Mouse (Mus musculus) heart, embryonic 15.5 days (tissue): ENCODE data around the gene Brsk2. TPM values are rescaled to one million over a fixed set of nuclear protein-coding genes. Genes with fewer than 3 reads are reported as not detected.
"Not testable (repeated sequence)": the region's sequence is repeated elsewhere in the genome, so short reads cannot be mapped to it uniquely, and the experiment has no call there.

Experiments
- ATAC-seq: fragments of 200-750 bp; cut with Nextera tagmentation; replicated peaks from 2 replicates; pipeline ENCODE4 v1.8.0; 2017; ENCODE audit warnings: low read depth, moderate TSS enrichment; ENCODE audit not compliant: insufficient number of reproducible peaks, insufficient read depth, low FRiP score
- H3K27ac ChIP-seq: fragments of 300-500 bp; sonication (generic); 2 replicates; pipeline ENCODE4 v1.5.1; 2015; ENCODE audit warnings: mild to moderate bottlenecking, inconsistent platforms
- H3K27me3 ChIP-seq: fragments of 300-500 bp; sonication (generic); 2 replicates; pipeline ENCODE4 v1.6.1; 2015; ENCODE audit warnings: inconsistent platforms
- H3K36me3 ChIP-seq: fragments of 300-500 bp; sonication (generic); 2 replicates; pipeline ENCODE4 v1.6.1; 2015; ENCODE audit warnings: mild to moderate bottlenecking, inconsistent platforms
- H3K4me1 ChIP-seq: fragments of 300-500 bp; sonication (generic); replicated peaks from 2 replicates; pipeline ENCODE4 v1.6.1; 2015; ENCODE audit warnings: inconsistent platforms
- H3K4me2 ChIP-seq: fragments of 300-500 bp; sonication (generic); 2 replicates; pipeline ENCODE4 v1.6.1; 2015; ENCODE audit warnings: inconsistent platforms, mild to moderate bottlenecking, moderate library complexity
- H3K4me3 ChIP-seq: fragments of 300-500 bp; sonication (generic); 2 replicates; pipeline ENCODE4 v1.5.1; 2015; ENCODE audit warnings: mild to moderate bottlenecking, inconsistent platforms
- H3K9ac ChIP-seq: fragments of 300-500 bp; sonication (generic); 2 replicates; pipeline ENCODE4 v1.6.1; 2015; ENCODE audit warnings: mild to moderate bottlenecking, inconsistent platforms
- H3K9me3 ChIP-seq: fragments of 300-500 bp; sonication (generic); replicated peaks from 2 replicates; pipeline ENCODE4 v1.6.1; 2016; ENCODE audit warnings: inconsistent platforms
- WGBS: fragments of 180-500 bp; shearing (Covaris S2); methylation state at CpG from one replicate; pipeline ENCODE4 v1.1.7; 2015; ENCODE audit warnings: mixed read lengths; 5-methylcytosine and 5-hydroxymethylcytosine counted together
- polyA plus RNA-seq: library from polyadenylated mRNA; unstranded; fragments of >200 nt; fragmentation: Nextera tagmentation; extraction: Ambion mirVana; gene quantifications from 2 replicates; pipeline ENCODE4 v1.2.1, GENCODE M21; 2015

The Brsk2 gene
- 0.43 and 0.56 TPM in 2 replicates for polyA plus RNA-seq

GRCm38 (mm10) chr7:141948906-141949798, at the start of gene Brsk2:
TSS of gene Brsk2 (plus strand) at chr7:141949751.
- peak; percentile 90 for ATAC-seq
- Histone ChIP-seq H3K9me3 (0 out of 2 replicates have a peak, but pooled peaks cover 3% of the 10 kb centered on the region), H3K4me2 (peak within 1 kb of the TSS; percentile 94), H3K27ac (no peak within 1 kb of the TSS), H3K4me3 (peak within 1 kb of the TSS; percentile 51), H3K27me3 (peaks cover 94% of the 10 kb centered on the region), H3K9ac (peak within 1 kb of the TSS; percentile 41), H3K36me3 (no peaks in the 10 kb centered on the region), H3K4me1 (peaks cover 14% of the 10 kb centered on the region)
- WGBS = 2% methylated on average over 55 of the region's 55 CpGs

- under 1% methylated on average over 16 of the region's 16 CpGs for WGBS
- H3K27me3 ChIP-seq = peaks cover 9% of the 10 kb centered on the region; the same call in 1 of the 2 replicates
- H3K4me1 ChIP-seq = peaks cover 31% of the 10 kb centered on the region
- H3K27ac ChIP-seq = peak overlapping the region; percentile 64
- peak; percentile 41 for ATAC-seq
- peak overlapping the region; percentile 80 for H3K4me2 ChIP-seq
- peak overlapping the region; percentile 65 for H3K4me3 ChIP-seq
- no peaks in the 10 kb centered on the region for H3K36me3 ChIP-seq
- H3K9me3 ChIP-seq = no peaks in the 10 kb centered on the region
- H3K9ac ChIP-seq = peak overlapping the region; percentile 81
Observed at GRCm38 (mm10) chr7:141901825-141902224, 47.7 kb upstream of the Brsk2 start.

GRCm38 (mm10) chr7:141902269-141902729, 47.3 kb upstream of the Brsk2 start:
- H3K4me2 ChIP-seq = peak overlapping the region; percentile 80
- H3K27me3 ChIP-seq = peaks cover 9% of the 10 kb centered on the region; the same call in 1 of the 2 replicates
- peak overlapping the region; percentile 81 for H3K9ac ChIP-seq
- ATAC-seq = peak; percentile 99
- H3K9me3 ChIP-seq = no peaks in the 10 kb centered on the region
- WGBS = under 1% methylated on average over 44 of the region's 44 CpGs
- H3K4me1 ChIP-seq = peaks cover 26% of the 10 kb centered on the region
- H3K27ac ChIP-seq = peak overlapping the region; percentile 64
- peak overlapping the region; percentile 65 for H3K4me3 ChIP-seq
- H3K36me3 ChIP-seq = no peaks in the 10 kb centered on the region

- H3K36me3 ChIP-seq = no peaks in the 10 kb centered on the region
- WGBS = 69% methylated on average over 4 of the region's 4 CpGs
- no peak for ATAC-seq
- H3K9me3 ChIP-seq = no peaks in the 10 kb centered on the region
- H3K4me1 ChIP-seq = peaks cover 25% of the 10 kb centered on the region
- H3K9ac ChIP-seq = peak overlapping the region; percentile 35; the same call in 1 of the 2 replicates
- H3K4me3 ChIP-seq = peak overlapping the region; percentile 65
- peaks cover 11% of the 10 kb centered on the region for H3K27me3 ChIP-seq
- H3K4me2 ChIP-seq = peak overlapping the region; percentile 80
- no peak overlapping the region for H3K27ac ChIP-seq
Observed at GRCm38 (mm10) chr7:141902791-141903190, 46.8 kb upstream of the Brsk2 start.

GRCm38 (mm10) chr7:141908591-141908990, 41.0 kb upstream of the Brsk2 start:
- Histone ChIP-seq H3K4me3 (no peak overlapping the region), H3K4me1 (no peaks in the 10 kb centered on the region), H3K27ac (no peak overlapping the region), H3K9ac (no peak overlapping the region), H3K4me2 (no peak overlapping the region), H3K27me3 (peaks cover 51% of the 10 kb centered on the region), H3K9me3 (no peaks in the 10 kb centered on the region), H3K36me3 (no peaks in the 10 kb centered on the region)
- 65% methylated on average over 6 of the region's 6 CpGs for WGBS
- ATAC-seq = no peak

- Histone ChIP-seq H3K27me3 (peaks cover 47% of the 10 kb centered on the region), H3K36me3 (no peaks in the 10 kb centered on the region), H3K9ac (no peak overlapping the region), H3K9me3 (no peaks in the 10 kb centered on the region), H3K4me2 (no peak overlapping the region), H3K4me1 (no peaks in the 10 kb centered on the region), H3K4me3 (no peak overlapping the region), H3K27ac (no peak overlapping the region)
- no peak for ATAC-seq
- WGBS = 59% methylated on average over 3 of the region's 3 CpGs
Observed at GRCm38 (mm10) chr7:141911305-141911704, 38.2 kb upstream of the Brsk2 start.

- H3K4me1 ChIP-seq = no peaks in the 10 kb centered on the region
- H3K4me3 ChIP-seq = no peak within 1 kb of the TSS
- no peak for ATAC-seq
- H3K4me2 ChIP-seq = no peak within 1 kb of the TSS
- no peak within 1 kb of the TSS for H3K9ac ChIP-seq
- WGBS = 94% methylated on average over 2 of the region's 2 CpGs
- H3K9me3 ChIP-seq = no peaks in the 10 kb centered on the region
- no peak within 1 kb of the TSS for H3K27ac ChIP-seq
- H3K36me3 ChIP-seq = no peaks in the 10 kb centered on the region
- peaks cover 7% of the 10 kb centered on the region for H3K27me3 ChIP-seq
Observed at GRCm38 (mm10) chr7:141918407-141918806, 31.1 kb upstream of the Brsk2 start, which contains the start of gene Tollip. TSS of gene Tollip (minus strand) at chr7:141918507.

- not testable (repeated sequence) for H3K4me1 ChIP-seq, H3K4me2 ChIP-seq, H3K9me3 ChIP-seq, H3K9ac ChIP-seq, H3K27ac ChIP-seq, ATAC-seq, H3K36me3 ChIP-seq, H3K4me3 ChIP-seq, H3K27me3 ChIP-seq
- WGBS = 90% methylated on average over 17 of the region's 17 CpGs
Observed at GRCm38 (mm10) chr7:141924121-141924520, 25.4 kb upstream of the Brsk2 start.

- no peaks in the 10 kb centered on the region for H3K9me3 ChIP-seq
- 8% methylated on average over 7 of the region's 7 CpGs for WGBS
- no peaks in the 10 kb centered on the region; the same call in 1 of the 2 replicates for H3K27me3 ChIP-seq
- H3K9ac ChIP-seq = no peak overlapping the region
- no peak overlapping the region for H3K4me2 ChIP-seq
- no peak overlapping the region for H3K4me3 ChIP-seq
- no peaks in the 10 kb centered on the region; the same call in 1 of the 2 replicates for H3K4me1 ChIP-seq
- ATAC-seq = no peak
- H3K27ac ChIP-seq = no peak overlapping the region
- H3K36me3 ChIP-seq = no peaks in the 10 kb centered on the region
Observed at GRCm38 (mm10) chr7:141924917-141925316, 24.6 kb upstream of the Brsk2 start.

- H3K9ac ChIP-seq = no peak overlapping the region
- WGBS = 36% methylated on average over 10 of the region's 10 CpGs
- H3K27ac ChIP-seq = no peak overlapping the region
- H3K9me3 ChIP-seq = no peaks in the 10 kb centered on the region
- no peaks in the 10 kb centered on the region for H3K36me3 ChIP-seq
- H3K27me3 ChIP-seq = no peaks in the 10 kb centered on the region
- H3K4me2 ChIP-seq = no peak overlapping the region
- ATAC-seq = no peak
- no peak overlapping the region for H3K4me3 ChIP-seq
- H3K4me1 ChIP-seq = no peaks in the 10 kb centered on the region; the same call in 1 of the 2 replicates
Observed at GRCm38 (mm10) chr7:141928642-141929041, 20.9 kb upstream of the Brsk2 start.

GRCm38 (mm10) chr7:141934128-141934898, 15.2 kb upstream of the Brsk2 start:
- Histone ChIP-seq H3K9ac (no peak overlapping the region), H3K4me1 (no peaks in the 10 kb centered on the region), H3K9me3 (no peaks in the 10 kb centered on the region), H3K36me3 (no peaks in the 10 kb centered on the region), H3K27me3 (peaks cover 25% of the 10 kb centered on the region; the same call in 1 of the 2 replicates), H3K4me3 (no peak overlapping the region), H3K27ac (no peak overlapping the region), H3K4me2 (no peak overlapping the region)
- no peak for ATAC-seq
- WGBS = 56% methylated on average over 7 of the region's 7 CpGs
